Mouse (Mus musculus) Patski (cell line): ENCODE measurements at regions not wholly inside any gene's neighbourhood (a gene's known extent, or its start where the extent isn't known, plus 50 kb on each side); places are given as distances from the start of the nearest gene placed in this dataset.

Experiments
- ATAC-seq: fragments of 100-300 bp; one replicate; pipeline ENCODE4 v1.8.0; 2021
- CTCF ChIA-PET: fragments of 350-600 bp; sonication (Branson Sonifier 250); formaldehyde crosslinking; loops from one replicate; lab custom pipeline; 2022; ENCODE audit warnings: inconsistent platforms; lab: Charles Lee
- POLR2A ChIA-PET: fragments of 350-600 bp; sonication (Branson Sonifier 250); formaldehyde crosslinking; loops from one replicate; lab custom pipeline; 2022; ENCODE audit warnings: antibody characterized with exemption, inconsistent platforms; lab: Charles Lee
- DNase-seq: peaks from one replicate; pipeline ENCODE4 v3.0.0-alpha.2; 2011; ENCODE audit warnings: low read depth, low spot score
- H3K27me3 ChIP-seq: fragments of 371-371 bp; one replicate; pipeline ENCODE4 v1.5.1; 2021
- CTCF ChIP-seq: fragments of 100-300 bp; IDR thresholded peaks from one replicate; pipeline ENCODE4 v1.5.1; 2021
- in situ Hi-C: fragments of 300-500 bp; cut with MboI; formaldehyde crosslinking; loops from 3 replicates; pipeline ENCODE4 v1.11.1; 2018; ENCODE audit warnings: low pct_unique_long_range_greater_than_20kb, mixed read lengths

GRCm38 (mm10) chr9:34370686-34371398, 114.9 kb upstream of the Kirrel3 start:
- DNase-seq (no peak), ATAC-seq (no peak)
- no peak for TF ChIP-seq CTCF
- in situ Hi-C loops: no loop called here
- H3K27me3 ChIP-seq: no peaks in the 10 kb centered on the region
- POLR2A ChIA-PET: no interaction called here
- CTCF ChIA-PET: no interaction called here

GRCm38 (mm10) chr9:34375187-34375586, 110.5 kb upstream of the Kirrel3 start:
- no peak for TF ChIP-seq CTCF
- POLR2A ChIA-PET: no interaction called here
- no peak for DNase-seq
- H3K27me3 ChIP-seq: no peaks in the 10 kb centered on the region
- in situ Hi-C loops: no loop called here
- no peak for ATAC-seq
- CTCF ChIA-PET: no interaction called here

- CTCF ChIA-PET: no interaction called here
- TF ChIP-seq CTCF: no peak
- POLR2A ChIA-PET: no interaction called here
- DNase-seq (no peak), ATAC-seq (no peak)
- in situ Hi-C loops: no loop called here
- no peaks in the 10 kb centered on the region for H3K27me3 ChIP-seq
Observed at GRCm38 (mm10) chr9:34380008-34380407, 105.7 kb upstream of the Kirrel3 start.

- DNase-seq (no peak), ATAC-seq (no peak)
- CTCF ChIA-PET: no interaction called here
- POLR2A ChIA-PET: no interaction called here
- no peaks in the 10 kb centered on the region for H3K27me3 ChIP-seq
- in situ Hi-C loops: no loop called here
- TF ChIP-seq CTCF: no peak
Observed at GRCm38 (mm10) chr9:34381601-34382000, 104.1 kb upstream of the Kirrel3 start.

GRCm38 (mm10) chr9:34382208-34382607, 103.5 kb upstream of the Kirrel3 start:
- in situ Hi-C loops: no loop called here
- ChIA-PET CTCF (no interaction called here), POLR2A (no interaction called here)
- TF ChIP-seq CTCF: no peak
- DNase-seq: no peak
- no peaks in the 10 kb centered on the region for H3K27me3 ChIP-seq
- no peak for ATAC-seq

GRCm38 (mm10) chr9:34386071-34386470, 99.6 kb upstream of the Kirrel3 start:
- in situ Hi-C loops: no loop called here
- no peak for TF ChIP-seq CTCF
- ChIA-PET CTCF (no interaction called here), POLR2A (no interaction called here)
- no peak for DNase-seq
- H3K27me3 ChIP-seq: no peaks in the 10 kb centered on the region
- ATAC-seq: no peak

GRCm38 (mm10) chr9:34393042-34393441, 92.7 kb upstream of the Kirrel3 start:
- in situ Hi-C loops: no loop called here
- ATAC-seq (no peak), DNase-seq (no peak)
- CTCF ChIA-PET: interaction anchor here (1.5 kb wide), 1 partner anchor 11 kb away, joined by 5 read pairs; no protein-coding TSS in a partner anchor
- no peaks in the 10 kb centered on the region for H3K27me3 ChIP-seq
- POLR2A ChIA-PET: no interaction called here
- TF ChIP-seq CTCF: no peak

- ATAC-seq: no peak
- in situ Hi-C loops: no loop called here
- no peak for TF ChIP-seq CTCF
- ChIA-PET POLR2A (interaction anchor here (0.8 kb wide), 1 partner anchor 50 kb away, joined by 3 read pairs; no protein-coding TSS in a partner anchor), CTCF (interaction anchor here (1.5 kb wide), 1 partner anchor 15 kb away, joined by 4 read pairs; no protein-coding TSS in a partner anchor)
- DNase-seq: no peak
- H3K27me3 ChIP-seq: no peaks in the 10 kb centered on the region
Observed at GRCm38 (mm10) chr9:34395839-34396804, 89.6 kb upstream of the Kirrel3 start.

- ATAC-seq (no peak), DNase-seq (no peak)
- CTCF ChIA-PET: interaction anchor here (1.0 kb wide), 1 partner anchor 56 kb away, joined by 3 read pairs; no protein-coding TSS in a partner anchor
- H3K27me3 ChIP-seq: peaks cover 2% of the 10 kb centered on the region
- in situ Hi-C loops: no loop called here
- TF ChIP-seq CTCF: no peak
- POLR2A ChIA-PET: no interaction called here
Observed at GRCm38 (mm10) chr9:34411699-34412098, 74.0 kb upstream of the Kirrel3 start.

- TF ChIP-seq CTCF: no peak
- DNase-seq (no peak), ATAC-seq (no peak)
- CTCF ChIA-PET: interaction anchor here (1.3 kb wide), 1 partner anchor 12 kb away, joined by 3 read pairs; no protein-coding TSS in a partner anchor
- in situ Hi-C loops: no loop called here
- POLR2A ChIA-PET: no interaction called here
- H3K27me3 ChIP-seq: peaks cover 2% of the 10 kb centered on the region
Observed at GRCm38 (mm10) chr9:34416153-34416552, 69.5 kb upstream of the Kirrel3 start.

GRCm38 (mm10) chr9:34418100-34418499, 67.6 kb upstream of the Kirrel3 start:
- POLR2A ChIA-PET: no interaction called here
- TF ChIP-seq CTCF: no peak
- CTCF ChIA-PET: no interaction called here
- no peak for ATAC-seq
- in situ Hi-C loops: no loop called here
- H3K27me3 ChIP-seq: no peaks in the 10 kb centered on the region
- no peak for DNase-seq
